Mouse (Mus musculus): ENCODE measurements around the gene Pla2g4e.

- TF ChIP-seq GATA1 (IDR thresholded peaks at IDR 0.05; ENCODE audit: low read depth, low read length) (no peak), CTCF (IDR thresholded peaks at IDR 0.05 in 2 of 3, conservative IDR thresholded peaks at IDR 0.05 in 1 of 3; ENCODE audit: control insufficient read depth in 1 of 3, insufficient read depth in 1 of 3, low read depth in 2 of 3, low read length in 3 of 3, poor library complexity in 1 of 3, severe bottlenecking in 1 of 3) (no peak), GABPA (IDR thresholded peaks at IDR 0.05; ENCODE audit: low read depth, low read length) (no peak), ZNF384 (IDR thresholded peaks at IDR 0.05; ENCODE audit: low read depth, low read length) (no peak), POLR2A (IDR thresholded peaks at IDR 0.05; ENCODE audit: control insufficient read depth in 1 of 2, insufficient read depth in 1 of 2, low read depth in 1 of 2, low read length in 2 of 2, poor library complexity in 1 of 2) (no peak)
These were observed 120.2 kb downstream of the Pla2g4e start for GRCm38 (mm10) chr2:120124946-120125345.
